Mouse (Mus musculus): ENCODE measurements at regions not wholly inside any gene's neighbourhood (a gene's known extent, or its start where the extent isn't known, plus 50 kb on each side); places are given as distances from the start of the nearest gene placed in this dataset.

- WGBS: 57% methylated on average over 7 of the region's 7 CpGs
- no peak for DNase-seq (ENCODE audit: low spot score)
- no peaks in the 10 kb centered on the region for H3K9me3 ChIP-seq (replicated peaks)
- H3K4me1 ChIP-seq: peaks cover 3% of the 10 kb centered on the region; the same call in 1 of the 2 replicates
- H3K36me3 ChIP-seq: no peaks in the 10 kb centered on the region
- H3K4me3 ChIP-seq: no peak overlapping the region
- no peak overlapping the region for H3K27ac ChIP-seq
- H3K27me3 ChIP-seq (ENCODE audit: low read depth, poor library complexity, severe bottlenecking): 0 out of 2 replicates have a peak, but pooled peaks cover 4% of the 10 kb centered on the region
These were observed 215.6 kb upstream of the Pabpc6 start for GRCm38 (mm10) chr17:9885110-9885509.

- no peak for DNase-seq (ENCODE audit: low spot score)
- H3K27me3 ChIP-seq (ENCODE audit: low read depth, poor library complexity, severe bottlenecking): no peaks in the 10 kb centered on the region
- H3K36me3 ChIP-seq: no peaks in the 10 kb centered on the region
- H3K27ac ChIP-seq: no peak overlapping the region
- H3K4me1 ChIP-seq: no peaks in the 10 kb centered on the region; the same call in 1 of the 2 replicates
- WGBS: 90% methylated on average over 9 of the region's 9 CpGs
- H3K9me3 ChIP-seq (replicated peaks): no peaks in the 10 kb centered on the region
- H3K4me3 ChIP-seq: no peak overlapping the region
These were observed 213.2 kb upstream of the Pabpc6 start for GRCm38 (mm10) chr17:9882639-9883226.

- Histone ChIP-seq H3K9me3 (replicated peaks) (no peaks in the 10 kb centered on the region), H3K27ac (no peak overlapping the region), H3K4me1 (no peaks in the 10 kb centered on the region), H3K4me3 (no peak overlapping the region), H3K27me3 (ENCODE audit: low read depth, poor library complexity, severe bottlenecking) (no peaks in the 10 kb centered on the region), H3K36me3 (no peaks in the 10 kb centered on the region)
- 90% methylated on average over 12 of the region's 12 CpGs for WGBS
- no peak for DNase-seq (ENCODE audit: low spot score)
These were observed 210.2 kb upstream of the Pabpc6 start for GRCm38 (mm10) chr17:9879556-9880206.

- 77% methylated on average over 10 of the region's 10 CpGs for WGBS
- no peak for DNase-seq (ENCODE audit: low spot score)
- no peaks in the 10 kb centered on the region for H3K9me3 ChIP-seq (replicated peaks)
- peaks cover 2% of the 10 kb centered on the region; the same call in 1 of the 2 replicates for H3K4me1 ChIP-seq
- H3K4me3 ChIP-seq: no peak overlapping the region
- no peak overlapping the region for H3K27ac ChIP-seq
- no peaks in the 10 kb centered on the region for H3K36me3 ChIP-seq
- H3K27me3 ChIP-seq (ENCODE audit: low read depth, poor library complexity, severe bottlenecking): no peaks in the 10 kb centered on the region
These were observed 204.2 kb upstream of the Pabpc6 start for GRCm38 (mm10) chr17:9873695-9874094.

- H3K27me3 ChIP-seq (ENCODE audit: low read depth, poor library complexity, severe bottlenecking): no peaks in the 10 kb centered on the region
- WGBS: 76% methylated on average over 3 of the region's 3 CpGs
These were observed 200.7 kb upstream of the Pabpc6 start for GRCm38 (mm10) chr17:9870237-9870636.

GRCm38 (mm10) chr17:9868747-9869281 is 199.3 kb upstream of the Pabpc6 start:
- no peak for DNase-seq (ENCODE audit: low spot score)
- Histone ChIP-seq H3K4me1 (peaks cover 8% of the 10 kb centered on the region; the same call in 1 of the 2 replicates), H3K4me3 (no peak overlapping the region), H3K9me3 (replicated peaks) (no peaks in the 10 kb centered on the region), H3K27ac (no peak overlapping the region), H3K36me3 (no peaks in the 10 kb centered on the region), H3K27me3 (ENCODE audit: low read depth, poor library complexity, severe bottlenecking) (no peaks in the 10 kb centered on the region)
- WGBS: 82% methylated on average over 11 of the region's 11 CpGs

More at GRCm38 (mm10) chr17:9870237-9870636, 200.7 kb upstream of the Pabpc6 start:
- Histone ChIP-seq H3K4me1 (peaks cover 8% of the 10 kb centered on the region; the same call in 1 of the 2 replicates), H3K4me3 (no peak overlapping the region), H3K36me3 (no peaks in the 10 kb centered on the region), H3K9me3 (replicated peaks) (no peaks in the 10 kb centered on the region), H3K27ac (no peak overlapping the region)
- no peak for DNase-seq (ENCODE audit: low spot score)

GRCm38 (mm10) chr17:9864254-9864653 is 194.7 kb upstream of the Pabpc6 start:
- Histone ChIP-seq H3K27ac (no peak overlapping the region), H3K36me3 (no peaks in the 10 kb centered on the region), H3K4me1 (peaks cover 8% of the 10 kb centered on the region; the same call in 1 of the 2 replicates), H3K9me3 (replicated peaks) (no peaks in the 10 kb centered on the region), H3K27me3 (ENCODE audit: low read depth, poor library complexity, severe bottlenecking) (no peaks in the 10 kb centered on the region), H3K4me3 (no peak overlapping the region)
- DNase-seq (ENCODE audit: low spot score): no peak
- WGBS: 64% methylated on average over 10 of the region's 10 CpGs

- Histone ChIP-seq H3K9me3 (replicated peaks) (no peaks in the 10 kb centered on the region), H3K27ac (no peak overlapping the region), H3K36me3 (no peaks in the 10 kb centered on the region), H3K4me1 (no peaks in the 10 kb centered on the region), H3K27me3 (ENCODE audit: low read depth, poor library complexity, severe bottlenecking) (no peaks in the 10 kb centered on the region), H3K4me3 (no peak overlapping the region)
- 85% methylated on average over 15 of the region's 15 CpGs for WGBS
- DNase-seq (ENCODE audit: low spot score): no peak
These were observed 192.7 kb upstream of the Pabpc6 start for GRCm38 (mm10) chr17:9861923-9862854.

- H3K36me3 ChIP-seq: no peaks in the 10 kb centered on the region
- H3K27ac ChIP-seq: no peak overlapping the region
- H3K27me3 ChIP-seq (ENCODE audit: low read depth, poor library complexity, severe bottlenecking): no peaks in the 10 kb centered on the region
- H3K9me3 ChIP-seq (replicated peaks): no peaks in the 10 kb centered on the region
- no peak for DNase-seq (ENCODE audit: low spot score)
- no peak overlapping the region for H3K4me3 ChIP-seq
- 48% methylated on average over 6 of the region's 6 CpGs for WGBS
- H3K4me1 ChIP-seq: no peaks in the 10 kb centered on the region
These were observed 191.8 kb upstream of the Pabpc6 start for GRCm38 (mm10) chr17:9861346-9861745.

- Histone ChIP-seq H3K27ac (no peak overlapping the region), H3K4me1 (no peaks in the 10 kb centered on the region), H3K36me3 (no peaks in the 10 kb centered on the region), H3K9me3 (replicated peaks) (no peaks in the 10 kb centered on the region), H3K4me3 (no peak overlapping the region), H3K27me3 (ENCODE audit: low read depth, poor library complexity, severe bottlenecking) (no peaks in the 10 kb centered on the region)
- DNase-seq (ENCODE audit: low spot score): no peak
- WGBS: 87% methylated on average over 9 of the region's 9 CpGs
These were observed 179.2 kb upstream of the Pabpc6 start for GRCm38 (mm10) chr17:9848559-9849357.

- Histone ChIP-seq H3K4me1 (no peaks in the 10 kb centered on the region), H3K9me3 (replicated peaks) (no peaks in the 10 kb centered on the region), H3K4me3 (no peak overlapping the region), H3K36me3 (no peaks in the 10 kb centered on the region), H3K27me3 (ENCODE audit: low read depth, poor library complexity, severe bottlenecking) (no peaks in the 10 kb centered on the region), H3K27ac (no peak overlapping the region)
- no peak for DNase-seq (ENCODE audit: low spot score)
- 83% methylated on average over 4 of the region's 4 CpGs for WGBS
These were observed 176.0 kb upstream of the Pabpc6 start for GRCm38 (mm10) chr17:9845451-9846075.

- Histone ChIP-seq H3K4me1 (no peaks in the 10 kb centered on the region), H3K36me3 (no peaks in the 10 kb centered on the region), H3K4me3 (no peak overlapping the region), H3K27me3 (ENCODE audit: low read depth, poor library complexity, severe bottlenecking) (no peaks in the 10 kb centered on the region), H3K9me3 (replicated peaks) (no peaks in the 10 kb centered on the region), H3K27ac (no peak overlapping the region)
- DNase-seq (ENCODE audit: low spot score): no peak
- 92% methylated on average over 2 of the region's 2 CpGs for WGBS
These were observed 171.6 kb upstream of the Pabpc6 start for GRCm38 (mm10) chr17:9841103-9841502.

Measured in limb, embryonic 10.5 days (tissue).